Mouse (Mus musculus) cerebellum, postnatal 36 days (tissue): ENCODE results near the gene 1700012P22Rik.

Experiments used
- DNase-seq, 2 experiments: peaks; one replicate each; pipeline ENCODE4 v3.0.0; 2021 to 2022; ENCODE audit warnings: mixed read lengths in 2 of 2

1700012P22Rik gene

GRCm38 (mm10) chr4:144438672-144439071 lies at the start of gene 1700012P22Rik:
1700012P22Rik (minus strand) TSS chr4:144438772.
- DNase-seq: no peak

GRCm38 (mm10) chr4:144468091-144468490 lies 29.5 kb upstream of the 1700012P22Rik start:
- DNase-seq: no peak

DNA sequence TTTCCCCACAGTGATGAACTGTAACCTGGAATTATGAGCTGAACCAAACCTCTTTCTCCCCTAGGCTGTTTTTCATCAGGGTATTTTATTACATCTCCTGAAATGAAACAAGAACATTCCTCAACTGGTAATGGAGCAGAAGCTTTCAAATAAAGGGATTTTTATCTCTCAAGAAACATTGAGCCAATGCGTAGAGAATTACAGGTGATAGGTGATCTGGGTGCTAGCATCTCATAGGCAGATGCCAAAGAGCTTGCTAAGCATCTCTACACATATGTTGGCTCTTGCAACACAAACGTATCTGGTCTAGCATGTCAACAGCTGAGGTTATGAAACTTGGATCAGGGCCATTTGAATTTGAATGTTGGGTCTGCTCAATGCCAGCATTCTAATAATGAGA lies 26.6 kb upstream of the 1700012P22Rik start:
- no peak for DNase-seq

GRCm38 (mm10) chr4:144463656-144464055 lies 25.1 kb upstream of the 1700012P22Rik start, which contains the start of gene Aadacl3:
Aadacl3 (minus strand) TSS chr4:144463756.
- DNase-seq: no peak

- DNase-seq: no peak
These were observed 14.6 kb upstream of the 1700012P22Rik start, which contains the start of gene Gm9944 for GRCm38 (mm10) chr4:144453217-144453616. Gm9944 (minus strand) TSS chr4:144453317.

- no peak for DNase-seq
These were observed 10.0 kb upstream of the 1700012P22Rik start for GRCm38 (mm10) chr4:144448546-144448945.

- no peak for DNase-seq
These were observed 3.0 kb upstream of the 1700012P22Rik start for GRCm38 (mm10) chr4:144441582-144441981.

GRCm38 (mm10) chr4:144441095-144441494 lies 2.5 kb upstream of the 1700012P22Rik start:
- DNase-seq: no peak

- DNase-seq: no peak
These were observed 5.4 kb downstream of the 1700012P22Rik start for GRCm38 (mm10) chr4:144433216-144433615.

GRCm38 (mm10) chr4:144430723-144431122 lies 7.8 kb downstream of the 1700012P22Rik start:
- DNase-seq: no peak

- DNase-seq: no peak
These were observed 9.7 kb downstream of the 1700012P22Rik start for GRCm38 (mm10) chr4:144428868-144429267.

GRCm38 (mm10) chr4:144424590-144424989 lies 14.0 kb downstream of the 1700012P22Rik start:
- DNase-seq: no peak

DNA sequence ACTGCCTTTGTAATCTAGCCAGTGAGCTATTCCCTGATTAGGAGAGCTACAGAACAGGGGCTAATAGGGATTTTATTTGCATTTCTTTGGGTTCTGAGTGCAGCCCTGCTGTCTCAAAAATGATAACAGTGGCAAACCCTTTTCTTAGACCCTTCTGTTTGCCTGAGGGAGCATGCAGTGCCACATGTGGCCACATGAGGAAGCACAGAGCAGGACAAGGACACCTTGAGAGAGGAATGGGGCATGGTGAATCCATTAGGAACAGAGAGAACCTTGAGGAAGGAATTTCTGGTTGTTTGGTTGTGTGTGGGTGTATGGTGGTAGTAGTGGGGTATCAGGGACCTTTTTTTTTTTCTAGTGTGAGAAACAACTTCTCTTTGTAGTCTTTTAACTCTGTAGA lies 17.9 kb downstream of the 1700012P22Rik start:
- no peak for DNase-seq

- no peak for DNase-seq
These were observed 30.3 kb downstream of the 1700012P22Rik start, which contains the start of gene Pramef12 for GRCm38 (mm10) chr4:144408290-144408689. Pramef12 (minus strand) TSS chr4:144408464.

- no peak for DNase-seq
These were observed 32.3 kb downstream of the 1700012P22Rik start for GRCm38 (mm10) chr4:144406261-144406660.

GRCm38 (mm10) chr4:144404456-144405086 lies 34.0 kb downstream of the 1700012P22Rik start:
- DNase-seq: no peak

DNA sequence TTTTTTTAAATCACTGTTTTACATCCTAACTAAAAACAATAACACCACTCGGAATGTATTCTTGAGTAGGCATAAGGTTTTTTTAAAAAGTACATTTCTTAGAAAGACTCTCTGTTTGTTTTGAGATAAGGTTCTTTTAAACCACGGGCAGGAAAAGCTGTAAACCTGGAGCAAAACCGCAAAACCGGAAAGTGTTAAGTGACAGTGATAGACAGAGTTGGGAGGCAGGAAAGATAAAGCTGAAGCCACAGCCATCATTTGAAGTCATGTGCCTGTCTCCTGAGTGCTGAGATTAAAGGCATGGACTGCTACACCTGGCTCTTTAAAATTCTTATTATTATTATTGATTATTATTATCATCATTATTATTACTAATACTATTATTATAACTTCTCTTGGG lies 35.9 kb downstream of the 1700012P22Rik start:
- no peak for DNase-seq

GRCm38 (mm10) chr4:144396316-144396715 lies 42.3 kb downstream of the 1700012P22Rik start:
- DNase-seq: no peak

DNA sequence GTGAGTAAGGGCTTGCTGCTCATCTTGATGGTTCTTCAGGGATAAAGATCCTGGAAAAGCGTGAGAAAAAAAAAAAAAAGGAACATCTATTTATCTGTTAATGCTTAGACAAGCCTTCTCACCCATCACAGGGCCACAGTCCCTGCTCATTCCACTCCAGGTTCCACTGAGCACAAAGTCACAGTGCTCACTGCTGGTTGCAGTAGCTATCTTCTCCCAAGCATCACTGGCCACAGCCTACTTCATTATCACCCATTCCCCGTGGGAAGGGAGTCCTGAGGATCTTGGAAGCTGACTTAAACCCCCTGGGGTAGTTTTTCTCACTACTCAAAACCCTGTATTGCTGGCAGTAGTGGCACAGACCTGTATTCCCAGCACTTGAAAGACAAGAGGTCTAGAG lies 60.7 kb downstream of the 1700012P22Rik start, which contains the start of gene Pramef20:
Gene Pramef20, minus strand, starts transcription at position 23 of the 400 bp plus-strand sequence.
- no peak for DNase-seq
